Mouse (Mus musculus): ENCODE data around the gene Fam168a. TPM values are rescaled to one million over a fixed set of nuclear protein-coding genes. Genes with fewer than 3 reads are reported as not detected.

Fam168a gene
- 10 to 100 TPM; 17.3 to 18.0 TPM for polyA plus RNA-seq (2017; shearing (Covaris generic))

DNA sequence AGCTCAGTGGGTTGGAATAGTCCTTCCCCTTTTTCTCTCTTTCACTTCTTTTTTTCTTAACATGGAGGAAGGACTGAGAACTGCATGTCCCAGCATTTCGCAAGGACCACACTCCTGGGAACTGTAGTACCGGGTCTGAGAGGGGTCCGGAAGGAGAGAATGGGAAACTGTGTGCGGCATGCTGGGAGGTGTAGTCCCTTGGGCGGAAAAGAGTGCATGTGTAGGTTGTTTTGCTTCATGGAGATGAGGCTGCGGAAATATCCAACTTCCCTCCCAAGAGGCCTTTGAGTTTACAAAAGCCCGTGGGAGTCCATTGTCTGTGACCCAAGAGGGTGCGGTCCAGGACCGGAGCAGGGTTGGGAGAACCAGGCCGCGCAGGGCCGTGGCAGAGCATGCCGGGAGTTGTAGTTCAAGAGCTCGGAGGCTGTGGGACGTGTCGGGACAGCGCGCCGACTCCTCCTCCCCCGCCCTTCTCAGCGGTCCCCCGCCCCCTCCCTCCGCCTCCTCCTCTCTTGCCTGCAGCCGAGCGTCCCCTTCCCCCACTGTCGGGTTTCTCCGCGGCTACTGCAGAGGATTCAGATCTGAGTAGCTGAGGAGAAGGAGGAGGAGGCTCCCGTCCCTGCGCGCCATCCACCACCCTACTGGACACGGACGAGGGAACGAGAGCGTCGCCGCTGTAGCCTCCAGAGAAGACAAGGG, at the start of gene Fam168a:
Gene Fam168a (plus strand): TSS at position 493 of the 699 bp plus-strand sequence.
- peak; percentile 88 for ATAC-seq

DNA sequence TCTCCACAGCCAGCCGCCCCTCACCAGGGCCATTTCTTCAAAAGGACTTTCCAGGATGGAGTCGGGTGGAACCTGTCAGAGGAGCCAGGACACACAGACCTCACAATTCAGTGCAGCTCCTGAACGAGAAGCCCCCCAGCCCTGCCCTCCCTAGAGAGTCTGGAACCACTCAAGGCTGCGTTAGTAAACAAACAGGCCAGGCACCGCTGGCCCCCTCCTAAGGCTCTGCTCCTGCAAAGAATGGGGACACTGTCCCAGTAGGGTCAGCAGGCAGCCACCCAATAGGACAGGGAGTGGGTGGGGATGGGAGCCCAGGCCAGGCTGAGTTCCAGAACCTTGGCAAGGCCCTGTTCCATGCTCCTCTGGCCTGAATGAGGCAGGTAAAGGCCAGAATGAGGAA, 49.7 kb upstream of the Fam168a start:
- no peak for ATAC-seq

DNA sequence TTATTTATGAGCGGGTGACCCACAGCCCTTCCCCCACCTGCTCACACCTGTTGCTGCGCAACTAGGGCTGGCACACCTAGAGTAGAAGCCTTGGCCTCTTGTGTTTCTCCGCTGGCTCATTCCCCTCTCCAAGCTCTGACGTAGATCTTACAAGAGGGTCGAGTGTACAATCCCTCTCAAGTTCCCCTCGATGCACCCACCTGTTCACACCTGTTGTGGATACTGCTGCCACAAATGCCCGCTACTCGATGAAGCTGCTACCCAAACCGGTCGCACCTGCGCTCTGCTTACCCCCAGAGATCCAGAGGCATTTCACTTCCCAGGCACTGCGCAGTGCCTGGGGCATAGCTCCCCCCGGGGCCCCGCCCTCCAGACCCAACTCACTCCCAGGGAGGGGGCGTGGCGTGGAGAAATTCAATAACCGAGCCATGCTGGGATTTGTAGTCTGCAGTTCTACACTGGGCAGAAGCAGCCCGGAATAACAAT, 48.3 kb upstream of the Fam168a start:
- ATAC-seq: no peak

- no peak for ATAC-seq
Measured at GRCm38 (mm10) chr7:100661264-100661663, 45.2 kb upstream of the Fam168a start.

DNA sequence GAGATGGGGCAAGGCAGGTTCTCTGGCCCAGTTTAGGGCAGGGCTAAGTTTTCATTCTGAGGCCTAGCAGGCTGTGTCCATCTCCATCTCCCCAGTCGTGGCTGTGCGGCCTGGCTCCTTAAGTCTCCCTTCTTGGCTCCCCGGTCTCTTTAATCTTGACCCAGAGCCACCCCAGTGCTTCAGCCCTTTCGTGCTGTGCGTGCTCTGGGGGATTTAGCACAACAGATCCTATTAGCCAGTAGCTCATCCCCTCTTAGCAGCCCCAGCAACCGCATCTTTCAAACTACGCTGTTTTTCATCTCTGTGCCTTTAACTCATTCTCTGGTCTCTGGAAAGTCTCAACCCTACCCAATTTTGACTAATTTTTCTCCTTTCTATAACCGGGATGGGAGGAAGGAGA, 44.2 kb upstream of the Fam168a start, which contains the start of gene Plekhb1:
Gene Plekhb1 (minus strand): TSS at position 184 of the 400 bp plus-strand sequence.
- ATAC-seq: no peak

GRCm38 (mm10) chr7:100663190-100663589, 43.2 kb upstream of the Fam168a start:
- ATAC-seq: peak; percentile 81

DNA sequence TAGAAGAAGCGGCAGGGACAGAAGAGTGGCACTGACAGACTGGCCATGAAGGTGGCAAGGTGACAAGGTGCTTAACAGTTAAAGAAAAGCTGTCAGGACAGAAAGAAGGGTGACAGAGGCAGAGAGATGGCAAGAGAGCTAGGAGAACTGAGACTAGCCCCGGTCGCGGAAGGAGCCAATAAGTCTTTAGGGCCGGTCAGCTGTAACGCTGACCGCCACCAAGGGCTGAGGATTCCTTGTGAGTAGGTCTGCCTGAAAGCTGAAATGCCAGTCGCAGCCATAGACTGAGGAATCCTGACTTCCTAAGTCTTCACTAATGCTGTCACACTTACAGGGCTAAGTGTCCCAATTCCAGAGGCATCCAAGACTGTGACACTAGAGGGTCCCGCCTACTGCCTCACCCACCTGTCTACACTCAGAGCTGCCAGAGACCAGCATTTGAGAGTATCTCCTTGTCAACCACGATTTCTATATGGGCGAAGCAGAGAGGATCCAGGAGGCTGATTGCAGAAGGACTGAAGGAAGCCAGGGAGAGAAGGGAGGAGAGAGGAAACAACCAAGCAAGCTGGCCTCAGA, 42.6 kb upstream of the Fam168a start:
- ATAC-seq: no peak

GRCm38 (mm10) chr7:100670646-100671045, 35.8 kb upstream of the Fam168a start:
- no peak for ATAC-seq

- no peak for ATAC-seq
Measured at GRCm38 (mm10) chr7:100673452-100673851, 33.0 kb upstream of the Fam168a start.

DNA sequence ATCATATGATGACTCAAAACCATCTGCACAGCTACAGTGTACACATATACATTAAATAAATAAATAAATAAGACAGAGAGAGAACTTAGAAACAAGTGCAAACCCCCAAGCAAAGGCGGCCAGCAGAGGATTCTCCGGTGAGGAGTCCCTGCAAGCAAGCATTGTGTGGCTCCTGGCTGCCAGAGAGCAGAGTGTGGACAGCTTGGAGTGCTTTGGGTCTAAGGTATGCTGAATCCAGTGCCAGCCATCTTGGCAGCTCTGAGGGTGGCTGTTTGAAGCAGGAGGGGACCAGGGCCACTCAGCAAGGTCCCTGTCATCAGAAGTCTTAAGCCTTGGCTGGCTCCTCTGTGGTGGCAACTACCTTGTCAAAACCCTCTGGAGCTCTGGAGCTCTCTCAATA, 31.5 kb upstream of the Fam168a start:
- no peak for ATAC-seq

GRCm38 (mm10) chr7:100678052-100678451, 28.4 kb upstream of the Fam168a start:
- no peak for ATAC-seq

- ATAC-seq: no peak
Measured at GRCm38 (mm10) chr7:100678948-100679880, 27.2 kb upstream of the Fam168a start.

DNA sequence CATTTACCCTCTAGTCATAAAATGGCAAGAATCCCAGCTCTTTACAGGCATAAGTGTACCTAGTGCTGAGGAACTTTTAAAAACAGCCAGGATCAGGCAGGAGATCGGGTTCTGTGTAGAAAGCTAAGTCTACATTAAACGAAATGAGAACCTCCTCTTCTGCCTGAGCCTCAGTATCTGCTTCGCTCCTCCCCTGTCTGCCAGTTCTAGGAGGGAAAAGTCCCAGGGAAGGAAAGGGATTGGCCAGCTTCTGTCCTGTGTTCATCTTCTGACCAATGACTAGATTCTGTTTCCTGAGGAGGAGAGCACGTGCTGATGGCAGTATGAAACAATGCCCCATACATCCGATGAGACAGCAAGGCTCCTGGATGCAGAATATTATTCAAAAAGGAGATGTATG, 25.3 kb upstream of the Fam168a start:
- no peak for ATAC-seq

GRCm38 (mm10) chr7:100683241-100683640, 23.2 kb upstream of the Fam168a start:
- no peak for ATAC-seq

DNA sequence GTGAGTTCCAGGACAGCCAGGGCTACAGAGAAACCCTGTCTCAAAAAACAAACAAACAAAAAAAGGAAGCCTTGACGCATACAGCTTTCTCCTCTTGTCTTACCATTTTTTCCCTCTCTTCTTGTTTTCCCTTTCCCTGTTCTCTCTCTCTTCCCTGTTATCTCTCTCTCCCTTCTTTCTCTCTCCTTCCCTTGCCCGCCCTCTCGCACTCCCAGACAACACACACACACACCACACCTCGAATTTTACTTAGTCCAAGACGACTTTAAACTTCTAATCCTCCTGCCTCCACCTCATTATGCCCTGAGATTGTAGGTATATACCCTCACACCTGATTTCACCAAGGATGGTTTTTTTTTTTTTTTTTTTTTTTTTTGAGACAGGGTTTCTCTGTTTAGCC, 22.4 kb upstream of the Fam168a start:
- ATAC-seq: no peak

DNA sequence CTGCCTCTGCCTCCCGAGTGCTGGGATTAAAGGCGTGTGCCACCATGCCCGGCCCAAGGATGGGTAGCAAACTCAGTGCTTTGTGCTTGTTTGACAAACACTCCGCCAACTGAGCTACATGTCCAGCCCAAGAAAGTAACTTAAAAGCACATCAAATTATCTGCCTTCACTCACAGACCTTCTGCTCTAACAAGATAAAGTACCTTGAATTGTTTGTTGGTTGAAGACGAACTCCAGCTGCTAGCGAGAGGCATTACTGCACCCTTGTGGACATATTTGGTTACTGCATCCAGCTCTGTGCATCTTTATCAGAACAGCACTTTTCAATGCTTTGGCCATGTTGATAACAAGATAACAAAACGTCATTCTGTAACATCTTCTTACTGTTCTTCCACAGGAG, 21.9 kb upstream of the Fam168a start:
- ATAC-seq: no peak

- no peak for ATAC-seq
Measured at GRCm38 (mm10) chr7:100685061-100686030, 21.1 kb upstream of the Fam168a start.

GRCm38 (mm10) chr7:100688471-100688870, 18.0 kb upstream of the Fam168a start:
- no peak for ATAC-seq

DNA sequence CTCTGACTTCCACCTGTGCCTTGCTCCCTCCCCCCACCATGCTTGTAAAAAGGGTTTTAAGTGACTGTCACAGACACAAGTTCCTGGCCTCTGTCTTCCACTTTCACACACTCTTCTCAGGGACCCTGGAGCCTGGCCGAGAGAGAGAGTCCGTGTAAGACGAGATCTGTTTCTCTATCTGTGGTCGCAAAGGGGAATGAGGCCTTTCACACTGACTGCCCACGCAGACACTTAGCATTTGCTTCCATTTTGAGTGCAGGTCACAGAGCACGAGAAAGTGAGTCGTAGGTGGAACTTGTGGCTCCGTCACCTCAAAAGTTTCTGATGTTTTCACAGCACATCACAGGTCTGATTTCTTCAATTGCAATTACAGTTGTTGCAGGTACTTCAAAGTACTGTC, 13.2 kb upstream of the Fam168a start:
- ATAC-seq: peak; percentile 40

- ATAC-seq: peak; percentile 36
Measured at GRCm38 (mm10) chr7:100699771-100700770, 6.4 kb upstream of the Fam168a start.

All from activated CD4-positive, CD25-positive, alpha-beta regulatory T cell, adult 4 months (primary cell).